Mouse (Mus musculus) spleen, adult 12 weeks (tissue): ENCODE results near the gene Hcst.

Source experiments
- DNase-seq: peaks from one replicate; pipeline ENCODE4 v3.0.0; 2022; ENCODE audit warnings: low spot score

The Hcst gene

GRCm38 (mm10) chr7:30431793-30432192 is 12.1 kb upstream of the Hcst start:
- peak; percentile 23 for DNase-seq

- no peak for DNase-seq
These were observed 10.5 kb upstream of the Hcst start for GRCm38 (mm10) chr7:30430191-30430590.

- no peak for DNase-seq
These were observed 9.7 kb upstream of the Hcst start for GRCm38 (mm10) chr7:30429327-30429726.

GRCm38 (mm10) chr7:30423071-30423641 is 3.5 kb upstream of the Hcst start:
- peak; percentile 35 for DNase-seq

- peak; percentile 10 for DNase-seq
These were observed 2.9 kb upstream of the Hcst start for GRCm38 (mm10) chr7:30422560-30422959.

- peak; percentile 84 for DNase-seq
These were observed 2.3 kb upstream of the Hcst start for GRCm38 (mm10) chr7:30421890-30422435.

GRCm38 (mm10) chr7:30421175-30421889 is 1.7 kb upstream of the Hcst start, which contains the start of gene Nfkbid:
Gene Nfkbid, plus strand, starts transcription at chr7:30421732.
- DNase-seq: peak; percentile 78

GRCm38 (mm10) chr7:30420673-30421072 is 1.0 kb upstream of the Hcst start:
- no peak for DNase-seq

- DNase-seq: peak; percentile 12
These were observed 1.8 kb downstream of the Hcst start for GRCm38 (mm10) chr7:30417856-30418255.

- no peak for DNase-seq
These were observed 6.1 kb downstream of the Hcst start, which contains the start of gene Tyrobp for GRCm38 (mm10) chr7:30413596-30413995. Gene Tyrobp, plus strand, starts transcription at chr7:30413760.

- peak; percentile 12 for DNase-seq
These were observed 6.9 kb downstream of the Hcst start for GRCm38 (mm10) chr7:30412735-30413147.

GRCm38 (mm10) chr7:30411023-30411422 is 8.6 kb downstream of the Hcst start:
- no peak for DNase-seq

GRCm38 (mm10) chr7:30409789-30410188 is 9.9 kb downstream of the Hcst start:
- no peak for DNase-seq

GRCm38 (mm10) chr7:30408639-30409038 is 11.0 kb downstream of the Hcst start:
- DNase-seq: no peak

- DNase-seq: no peak
These were observed 17.3 kb downstream of the Hcst start for GRCm38 (mm10) chr7:30402343-30402742.

GRCm38 (mm10) chr7:30399671-30400070 is 20.0 kb downstream of the Hcst start:
- no peak for DNase-seq

- DNase-seq: no peak
These were observed 24.8 kb downstream of the Hcst start for GRCm38 (mm10) chr7:30394871-30395270.

GRCm38 (mm10) chr7:30394379-30394778 is 25.3 kb downstream of the Hcst start:
- peak; percentile 46 for DNase-seq

GRCm38 (mm10) chr7:30393631-30394030 is 26.0 kb downstream of the Hcst start:
- DNase-seq: no peak

- no peak for DNase-seq
These were observed 26.7 kb downstream of the Hcst start for GRCm38 (mm10) chr7:30392746-30393520.

- DNase-seq: no peak
These were observed 35.5 kb downstream of the Hcst start for GRCm38 (mm10) chr7:30384106-30384505.

- DNase-seq: no peak
These were observed 39.6 kb downstream of the Hcst start for GRCm38 (mm10) chr7:30380061-30380460.
